Mouse (Mus musculus): ENCODE data around the gene Vmn1r41.

GRCm38 (mm10) chr6:89718051-89718450 is 22.5 kb upstream of the Vmn1r41 start:
- TF ChIP-seq CTCF (IDR thresholded peaks at IDR 0.05; ENCODE audit: borderline replicate concordance, extremely low read depth, insufficient read depth, insufficient read length): no peak
- no peak for TF ChIP-seq POLR2A (IDR thresholded peaks at IDR 0.05; ENCODE audit: borderline replicate concordance, extremely low read depth, insufficient read depth, insufficient read length, poor library complexity, severe bottlenecking)
